12 mouse cellular contexts compared by ENCODE assay signal in genomic region chr5:137682526-137682925, GRCm38 (mm10). TPM values are rescaled to one million over a fixed set of nuclear protein-coding genes. Genes with fewer than 3 reads are reported as not detected.
DNase-seq lines count a peak whose midpoint lies in the region; ATAC-seq and TF ChIP-seq lines count a peak whose summit lies in the region.
"Had no signal": no experiment of that assay in that cellular context is flagged by ENCODE, and none has a peak within 500 bp of the region (broad histone marks: within the 10 kb centered on the region; RNA-seq: fewer than 3 reads in every experiment).

No protein-coding gene starts in this region.

- 86% methylated on average over 6 of the region's 6 CpGs for WGBS in lung, postnatal 0 days
- WGBS in hindbrain, postnatal 0 days = 73% methylated on average over 6 of the region's 6 CpGs
- 77% methylated on average over 6 of the region's 6 CpGs for WGBS in midbrain, postnatal 0 days

- no peak overlapping the region for H3K9ac ChIP-seq in lung, postnatal 0 days (replicated peaks; ENCODE audit: low read depth)
- H3K9ac ChIP-seq in hindbrain, postnatal 0 days (replicated peaks; ENCODE audit: low read length) = no peak overlapping the region
- no peak overlapping the region for H3K9ac ChIP-seq in midbrain, postnatal 0 days (replicated peaks; ENCODE audit: low read length, poor library complexity, severe bottlenecking)

- H3K27me3 ChIP-seq in lung, postnatal 0 days (replicated peaks; ENCODE audit: insufficient read depth, low read length) = no peaks in the 10 kb centered on the region
- H3K27me3 ChIP-seq in hindbrain, postnatal 0 days (ENCODE audit: insufficient read depth, low read length) = no peaks in the 10 kb centered on the region
- no peaks in the 10 kb centered on the region for H3K27me3 ChIP-seq in midbrain, postnatal 0 days (ENCODE audit: insufficient read depth, low read length)
- H3K27me3 ChIP-seq: embryonic facial prominence, embryonic 12.5 days; Patski had no signal

- no peak for TF ChIP-seq CTCF in lung, postnatal 0 days (IDR thresholded peaks at IDR 0.05)
- no peak for TF ChIP-seq CTCF in hindbrain, postnatal 0 days (IDR thresholded peaks at IDR 0.05; ENCODE audit: low read depth)
- no peak for TF ChIP-seq CTCF in midbrain, postnatal 0 days (IDR thresholded peaks at IDR 0.05)

- DNase-seq in frontal cortex, postnatal 25 days (ENCODE audit: low spot score in 2 of 2) = no peak
- DNase-seq in lung, postnatal 0 days (ENCODE audit: low spot score) = no peak
- no peak for DNase-seq in lung, postnatal 4 days
- no peak for DNase-seq in hindbrain, postnatal 0 days (ENCODE audit: low spot score)
- no peak for DNase-seq in midbrain, postnatal 0 days (ENCODE audit: low spot score)
- DNase-seq in right cerebral cortex, postnatal 10 days (ENCODE audit: low spot score in 2 of 2) = no peak
- DNase-seq: heart, adult 18-20 months; lung, adult 2 months had no signal

- no peak overlapping the region for H3K4me3 ChIP-seq in lung, postnatal 0 days (ENCODE audit: low read depth, low read length)
- H3K4me3 ChIP-seq in hindbrain, postnatal 0 days (ENCODE audit: low read length) = 0 out of 2 replicates have a peak overlapping the region, but pooled peaks have one; percentile 79
- no peak overlapping the region for H3K4me3 ChIP-seq in midbrain, postnatal 0 days (ENCODE audit: low read depth, low read length)

- H3K4me2 ChIP-seq in lung, postnatal 0 days (replicated peaks; ENCODE audit: low read depth, low read length) = peak overlapping the region; percentile 97; the same call in 1 of the 2 replicates
- H3K4me2 ChIP-seq in hindbrain, postnatal 0 days (ENCODE audit: low read depth, low read length) = peak overlapping the region; percentile 96
- H3K4me2 ChIP-seq in midbrain, postnatal 0 days (ENCODE audit: low read depth, low read length, poor library complexity, severe bottlenecking) = peak overlapping the region; percentile 2; the same call in 1 of the 2 replicates

- H3K9me3 ChIP-seq in lung, postnatal 0 days (ENCODE audit: low read length) = no peaks in the 10 kb centered on the region
- no peaks in the 10 kb centered on the region for H3K9me3 ChIP-seq in hindbrain, postnatal 0 days (ENCODE audit: low read length)
- H3K9me3 ChIP-seq in midbrain, postnatal 0 days (ENCODE audit: low read length) = no peaks in the 10 kb centered on the region
- H3K9me3 ChIP-seq: embryonic facial prominence, embryonic 12.5 days had no signal

- H3K36me3 ChIP-seq in lung, postnatal 0 days (ENCODE audit: insufficient read depth, low read length) = no peaks in the 10 kb centered on the region
- no peaks in the 10 kb centered on the region for H3K36me3 ChIP-seq in hindbrain, postnatal 0 days (ENCODE audit: insufficient read depth, low read length)
- no peaks in the 10 kb centered on the region for H3K36me3 ChIP-seq in midbrain, postnatal 0 days (ENCODE audit: insufficient read depth, low read length)
- H3K36me3 ChIP-seq: embryonic facial prominence, embryonic 12.5 days had no signal

- no peak for TF ChIP-seq EP300 in lung, postnatal 0 days (IDR thresholded peaks at IDR 0.05)

- no peaks in the 10 kb centered on the region for H3K4me1 ChIP-seq in lung, postnatal 0 days (ENCODE audit: insufficient read depth, low read depth, low read length)
- peaks cover 5% of the 10 kb centered on the region for H3K4me1 ChIP-seq in hindbrain, postnatal 0 days (ENCODE audit: insufficient read depth, low read length)
- peaks cover 5% of the 10 kb centered on the region; the same call in 1 of the 2 replicates for H3K4me1 ChIP-seq in midbrain, postnatal 0 days (ENCODE audit: insufficient read depth, low read length)

- 0 out of 2 replicates have a peak, but pooled peaks have one; percentile 28 for ATAC-seq in frontal cortex, adult (ENCODE audit: low TSS enrichment)
- ATAC-seq in lung, postnatal 0 days = no peak
- ATAC-seq in hindbrain, postnatal 0 days = no peak
- ATAC-seq in midbrain, postnatal 0 days (ENCODE audit: low FRiP score) = no peak
- no peak for ATAC-seq in cerebellum, adult (ENCODE audit: insufficient number of reproducible peaks, low FRiP score, low TSS enrichment)
- ATAC-seq: Patski had no signal

- H3K27ac ChIP-seq in lung, postnatal 0 days (ENCODE audit: low read length) = no peak overlapping the region
- H3K27ac ChIP-seq in hindbrain, postnatal 0 days = no peak overlapping the region
- no peak overlapping the region for H3K27ac ChIP-seq in midbrain, postnatal 0 days (ENCODE audit: low read depth, low read length)
- H3K27ac ChIP-seq: embryonic facial prominence, embryonic 12.5 days had no signal

RNA-seq across cellular contexts. Expression of gene Agfg2, which starts 2.0 kb away (rescaled TPM):
- 14.2 and 14.9 TPM in 2 replicates for polyA plus RNA-seq in lung, postnatal 0 days (2015; fragmentation: Nextera tagmentation; extraction: Ambion mirVana)
- 18.7 and 27.0 TPM in 2 replicates for total RNA-seq in hindbrain, postnatal 0 days (2014; rRNA removed)
- 16.4 and 17.5 TPM in 2 replicates for polyA plus RNA-seq in hindbrain, postnatal 0 days (2015; fragmentation: Nextera tagmentation; extraction: Ambion mirVana)
- 20.4 and 28.1 TPM in 2 replicates for total RNA-seq in midbrain, postnatal 0 days (2014; rRNA removed)
- polyA plus RNA-seq in midbrain, postnatal 0 days (2015; fragmentation: Nextera tagmentation; extraction: Ambion mirVana) = 15.5 and 16.9 TPM in 2 replicates

RNA-seq across cellular contexts. Expression of gene Irs3, which starts 37.0 kb away (rescaled TPM):
- polyA plus RNA-seq in lung, postnatal 0 days (2015; fragmentation: Nextera tagmentation; extraction: Ambion mirVana) = 0.80 and 0.96 TPM in 2 replicates
- 0.40 and 1.4 TPM in 2 replicates for total RNA-seq in hindbrain, postnatal 0 days (2014; rRNA removed)
- 0.36 and 0.39 TPM in 2 replicates for polyA plus RNA-seq in hindbrain, postnatal 0 days (2015; fragmentation: Nextera tagmentation; extraction: Ambion mirVana)
- 1.2 TPM in 1 of 2 replicates, not detected in the other for total RNA-seq in midbrain, postnatal 0 days (2014; rRNA removed)
- 0.27 and 0.37 TPM in 2 replicates for polyA plus RNA-seq in midbrain, postnatal 0 days (2015; fragmentation: Nextera tagmentation; extraction: Ambion mirVana)

RNA-seq across cellular contexts. Expression of gene Sap25, which starts 41.4 kb away (rescaled TPM):
- 12.3 and 13.2 TPM in 2 replicates for polyA plus RNA-seq in lung, postnatal 0 days (2015; fragmentation: Nextera tagmentation; extraction: Ambion mirVana)
- 0.97 and 5.2 TPM in 2 replicates for total RNA-seq in hindbrain, postnatal 0 days (2014; rRNA removed)
- 2.9 and 3.7 TPM in 2 replicates for polyA plus RNA-seq in hindbrain, postnatal 0 days (2015; fragmentation: Nextera tagmentation; extraction: Ambion mirVana)
- total RNA-seq in midbrain, postnatal 0 days (2014; rRNA removed) = 3.3 and 4.9 TPM in 2 replicates
- 3.2 TPM in 2 replicates for polyA plus RNA-seq in midbrain, postnatal 0 days (2015; fragmentation: Nextera tagmentation; extraction: Ambion mirVana)

RNA-seq across cellular contexts. Expression of gene Gm20605, which starts 53.6 kb away (rescaled TPM):
- 11.6 and 12.3 TPM in 2 replicates for polyA plus RNA-seq in lung, postnatal 0 days (2015; fragmentation: Nextera tagmentation; extraction: Ambion mirVana)
- 3.4 and 4.1 TPM in 2 replicates for total RNA-seq in hindbrain, postnatal 0 days (2014; rRNA removed)
- polyA plus RNA-seq in hindbrain, postnatal 0 days (2015; fragmentation: Nextera tagmentation; extraction: Ambion mirVana) = 4.1 and 5.3 TPM in 2 replicates
- total RNA-seq in midbrain, postnatal 0 days (2014; rRNA removed) = 0.99 and 4.1 TPM in 2 replicates
- 4.4 and 6.5 TPM in 2 replicates for polyA plus RNA-seq in midbrain, postnatal 0 days (2015; fragmentation: Nextera tagmentation; extraction: Ambion mirVana)

RNA-seq across cellular contexts. Expression of gene Lrch4, which starts 53.6 kb away (rescaled TPM):
- 47.4 and 50.7 TPM in 2 replicates for polyA plus RNA-seq in lung, postnatal 0 days (2015; fragmentation: Nextera tagmentation; extraction: Ambion mirVana)
- 9.6 and 10.4 TPM in 2 replicates for total RNA-seq in hindbrain, postnatal 0 days (2014; rRNA removed)
- polyA plus RNA-seq in hindbrain, postnatal 0 days (2015; fragmentation: Nextera tagmentation; extraction: Ambion mirVana) = 12.3 and 14.6 TPM in 2 replicates
- 13.1 and 14.5 TPM in 2 replicates for total RNA-seq in midbrain, postnatal 0 days (2014; rRNA removed)
- polyA plus RNA-seq in midbrain, postnatal 0 days (2015; fragmentation: Nextera tagmentation; extraction: Ambion mirVana) = 13.1 and 15.9 TPM in 2 replicates

Comparison
In these comparisons a context has a peak if more than half of its experiments do, and no peak if none do; other contexts are left out.
1. H3K4me2 ChIP-seq: peak in every context shown above with its lines; median percentile 97 in lung, postnatal 0 days; 96 in hindbrain, postnatal 0 days; 2 in midbrain, postnatal 0 days.